Mouse (Mus musculus) liver, postnatal 0 days (tissue): Measurements from ENCODE around the gene Ece1.

ENCODE experiments used
- CTCF ChIP-seq: sonication (generic); IDR thresholded peaks from 2 replicates; pipeline ENCODE4 v1.5.1; 2016; ENCODE audit warnings: antibody characterized with exemption, low read depth
- EP300 ChIP-seq: IDR thresholded peaks from 2 replicates; pipeline ENCODE4 v1.6.1; 2016; ENCODE audit warnings: antibody characterized with exemption, low read depth, mild to moderate bottlenecking

- TF ChIP-seq CTCF (no peak), EP300 (no peak)
These were observed 142.0 kb downstream of the Ece1 start for GRCm38 (mm10) chr4:138003909-138004610.
